Mouse (Mus musculus) G1E-ER4 (cell line): ENCODE measurements around the gene Limk2. TPM values are rescaled to one million over a fixed set of nuclear protein-coding genes. Genes with fewer than 3 reads are reported as not detected.

Experiments used
- GATA1 ChIP-seq: IDR thresholded peaks from one replicate; pipeline ENCODE4 v1.8.0; 2012; ENCODE audit warnings: low read length, inconsistent platforms
- polyA plus RNA-seq: library from polyadenylated mRNA; stranded (reverse); fragments of >175 nt; gene quantifications from 2 replicates; pipeline ENCODE4 v1.2.3, GENCODE M21; 2012

The Limk2 gene
- polyA plus RNA-seq, 1 experiment: 27.6 TPM

GRCm38 (mm10) chr11:3387482-3388196, 21.4 kb downstream of the Limk2 start:
- no peak for TF ChIP-seq GATA1

- TF ChIP-seq GATA1: peak; percentile 8
Observed at GRCm38 (mm10) chr11:3386941-3387368, 22.0 kb downstream of the Limk2 start.

- TF ChIP-seq GATA1: no peak
Observed at GRCm38 (mm10) chr11:3382602-3383594, 26.1 kb downstream of the Limk2 start.

GRCm38 (mm10) chr11:3381148-3381814, 27.7 kb downstream of the Limk2 start:
- TF ChIP-seq GATA1: no peak

GRCm38 (mm10) chr11:3379427-3379826, 29.6 kb downstream of the Limk2 start:
- TF ChIP-seq GATA1: no peak

GRCm38 (mm10) chr11:3374741-3375140, 34.2 kb downstream of the Limk2 start:
- TF ChIP-seq GATA1: no peak

- TF ChIP-seq GATA1: no peak
Observed at GRCm38 (mm10) chr11:3374293-3374645, 34.7 kb downstream of the Limk2 start.

- TF ChIP-seq GATA1: no peak
Observed at GRCm38 (mm10) chr11:3373591-3374292, 35.2 kb downstream of the Limk2 start.

- no peak for TF ChIP-seq GATA1
Observed at GRCm38 (mm10) chr11:3371599-3372295, 37.2 kb downstream of the Limk2 start.

- no peak for TF ChIP-seq GATA1
Observed at GRCm38 (mm10) chr11:3370928-3371598, 37.9 kb downstream of the Limk2 start.

GRCm38 (mm10) chr11:3370162-3370561, 38.8 kb downstream of the Limk2 start:
- no peak for TF ChIP-seq GATA1

- TF ChIP-seq GATA1: no peak
Observed at GRCm38 (mm10) chr11:3369449-3369848, 39.5 kb downstream of the Limk2 start.

GRCm38 (mm10) chr11:3368983-3369382, 40.0 kb downstream of the Limk2 start:
- TF ChIP-seq GATA1: no peak

- no peak for TF ChIP-seq GATA1
Observed at GRCm38 (mm10) chr11:3366411-3366810, 42.6 kb downstream of the Limk2 start.
